Mouse (Mus musculus): ENCODE data around the gene Phb2.
"Not testable (repeated sequence)": the region's sequence is repeated elsewhere in the genome, so short reads cannot be mapped to it uniquely, and the experiment has no call there.

Phb2 gene

DNA sequence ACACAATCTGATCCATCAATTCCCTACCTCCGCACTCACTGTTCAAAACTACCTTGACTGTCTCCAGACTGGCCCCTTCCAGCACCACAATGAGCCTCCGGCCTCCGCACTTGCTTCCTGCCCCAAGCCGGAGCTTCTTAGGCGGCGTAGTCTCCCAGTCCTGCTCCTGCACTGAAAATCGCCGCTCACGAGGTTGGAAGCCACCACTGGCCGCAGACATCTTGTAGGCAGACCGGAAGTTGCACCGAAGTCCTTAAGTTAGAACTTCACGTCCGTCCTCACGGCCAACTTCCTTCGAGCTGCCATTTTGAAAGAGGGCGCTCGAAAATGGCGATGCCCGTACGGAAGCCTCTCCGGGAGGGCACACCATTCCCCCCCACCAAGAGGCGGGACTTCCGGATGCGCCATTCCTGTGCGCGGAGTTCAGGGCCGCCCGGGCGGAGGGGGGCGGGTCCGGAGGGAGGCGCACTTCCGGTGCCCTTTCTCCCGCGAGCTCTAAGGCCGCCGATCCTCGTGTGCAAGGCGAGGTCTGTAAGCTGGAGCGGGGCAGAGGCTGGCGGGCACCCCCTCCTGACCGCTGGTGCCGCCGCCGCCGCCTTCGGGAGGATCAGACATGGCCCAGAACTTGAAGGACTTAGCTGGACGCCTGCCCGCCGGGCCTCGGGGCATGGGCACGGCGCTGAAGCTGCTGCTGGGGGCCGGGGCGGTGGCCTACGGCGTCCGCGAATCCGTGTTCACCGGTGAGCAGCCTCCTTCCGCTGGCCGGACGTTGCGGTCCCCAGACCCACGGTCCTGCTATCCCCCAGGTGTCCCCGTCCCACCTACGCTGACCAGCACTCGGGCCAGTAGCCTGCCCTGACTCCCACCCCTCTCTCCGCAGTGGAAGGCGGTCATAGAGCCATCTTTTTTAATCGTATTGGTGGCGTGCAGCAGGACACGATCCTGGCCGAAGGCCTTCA is at the start of gene Phb2, which contains the start of gene Emg1:
TSS of gene Phb2 (plus strand) at position 513 of the 959 bp plus-strand sequence.
TSS of gene Emg1 (minus strand) at position 355 of the 959 bp plus-strand sequence.
- peak; percentile 98 for DNase-seq (ENCODE audit: low read depth, low spot score)

DNA sequence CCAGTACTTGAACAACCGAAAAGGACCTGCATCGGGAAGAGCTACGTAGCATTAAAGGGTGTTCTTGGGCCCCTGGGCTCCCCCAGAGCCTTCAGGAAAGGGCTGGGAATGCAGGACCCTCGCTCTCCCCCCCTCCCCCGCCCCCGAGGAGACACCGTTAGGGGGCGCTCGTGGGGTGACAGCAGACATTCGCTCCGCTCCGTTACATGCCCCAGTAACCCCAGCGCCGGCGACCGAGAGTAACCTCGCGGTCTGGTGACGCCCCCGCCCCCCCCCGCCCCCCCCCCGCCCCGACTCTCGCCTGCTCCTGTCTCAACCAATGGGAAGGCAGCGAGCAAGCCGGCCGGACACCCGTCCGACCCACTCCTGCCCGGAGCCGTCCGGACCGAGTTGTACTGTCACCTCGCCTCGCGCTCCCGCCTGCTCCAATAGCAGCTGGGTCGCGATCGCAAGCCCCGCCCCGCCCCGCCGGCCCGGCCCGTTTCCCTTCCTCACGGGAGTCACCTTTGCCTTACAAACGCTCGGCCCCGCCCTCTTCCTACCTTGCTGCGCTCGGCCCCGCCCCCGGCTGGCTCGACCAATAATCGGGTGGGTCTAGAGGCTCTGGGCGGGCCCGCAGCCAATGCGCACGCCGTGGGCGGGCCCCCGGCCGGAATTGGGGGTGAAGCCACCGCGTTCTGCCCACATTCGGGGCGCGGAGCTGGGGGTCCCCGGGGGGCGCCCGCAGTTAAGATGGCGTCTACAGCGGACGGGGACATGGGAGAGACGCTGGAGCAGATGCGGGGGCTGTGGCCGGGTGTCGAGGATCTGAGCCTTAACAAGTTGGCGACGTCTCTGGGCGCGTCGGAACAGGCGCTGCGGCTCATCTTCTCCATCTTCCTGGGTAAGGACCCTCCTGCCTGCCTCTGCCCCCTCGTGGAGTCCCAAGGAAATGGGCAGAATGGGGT is 49.4 kb upstream of the Phb2 start, which contains the start of gene Lpcat3:
TSS of gene Lpcat3 (plus strand) at position 551 of the 947 bp plus-strand sequence.
- DNase-seq (ENCODE audit: low read depth, low spot score), result peak; percentile 94

DNA sequence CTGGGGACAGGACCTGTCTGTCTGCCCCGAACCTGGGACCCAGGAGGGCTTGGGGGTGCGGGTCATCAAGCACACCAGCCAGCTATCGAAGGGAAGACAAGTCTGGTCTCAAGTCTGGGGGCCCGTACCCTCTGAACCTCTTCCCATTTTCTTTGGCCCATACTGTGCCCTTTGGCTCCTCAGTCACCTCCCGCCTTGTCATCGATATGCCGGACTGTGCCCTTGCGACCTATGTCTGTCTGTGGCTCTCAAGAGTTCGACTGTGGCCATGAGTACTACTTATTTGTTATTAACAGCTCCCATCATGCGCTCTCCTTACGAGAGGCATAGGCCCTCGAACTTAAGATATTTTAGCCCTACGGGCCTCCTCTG is 48.7 kb upstream of the Phb2 start:
- DNase-seq (ENCODE audit: low read depth, low spot score), result no peak

DNA sequence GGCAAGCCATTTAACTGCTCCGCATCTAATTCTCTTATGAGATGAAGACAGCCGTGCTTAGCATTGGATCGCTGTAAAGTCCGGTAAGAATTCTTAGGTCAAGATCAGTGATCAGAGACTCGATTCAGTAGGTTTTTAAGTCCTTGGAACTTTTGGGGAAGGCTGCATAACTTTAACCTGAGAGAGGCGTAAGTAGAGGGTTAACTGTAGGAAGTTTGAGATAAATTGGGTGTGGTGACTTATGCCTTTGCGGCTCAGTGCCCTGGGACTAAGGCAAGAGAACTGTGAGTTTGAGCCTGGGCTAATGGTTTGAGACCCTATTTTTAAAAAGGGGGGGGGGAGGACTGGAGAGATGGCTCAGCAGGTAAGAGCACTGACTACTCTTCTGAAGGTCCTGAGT is 47.9 kb upstream of the Phb2 start:
- no peak for DNase-seq (ENCODE audit: low read depth, low spot score)

DNA sequence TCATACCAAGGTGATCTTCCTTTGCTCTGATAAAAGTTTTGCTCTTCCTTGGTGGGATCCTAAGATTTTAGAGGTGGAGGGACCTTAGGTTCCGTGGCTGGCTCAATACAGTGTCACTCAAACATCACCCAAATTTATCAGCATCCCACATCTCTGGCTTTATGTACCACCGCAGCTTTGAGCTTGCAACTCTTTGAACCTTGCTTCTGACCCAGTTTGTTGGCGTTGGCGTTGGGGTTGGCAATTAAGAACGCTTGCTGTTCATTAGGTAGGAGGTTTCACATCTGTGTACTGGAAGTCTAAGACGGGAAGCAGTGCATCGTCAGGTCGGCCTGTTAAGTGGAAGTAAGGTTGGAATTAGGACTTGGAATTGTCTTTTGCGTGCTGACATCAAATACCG is 47.1 kb upstream of the Phb2 start:
- no peak for DNase-seq (ENCODE audit: low read depth, low spot score)

DNA sequence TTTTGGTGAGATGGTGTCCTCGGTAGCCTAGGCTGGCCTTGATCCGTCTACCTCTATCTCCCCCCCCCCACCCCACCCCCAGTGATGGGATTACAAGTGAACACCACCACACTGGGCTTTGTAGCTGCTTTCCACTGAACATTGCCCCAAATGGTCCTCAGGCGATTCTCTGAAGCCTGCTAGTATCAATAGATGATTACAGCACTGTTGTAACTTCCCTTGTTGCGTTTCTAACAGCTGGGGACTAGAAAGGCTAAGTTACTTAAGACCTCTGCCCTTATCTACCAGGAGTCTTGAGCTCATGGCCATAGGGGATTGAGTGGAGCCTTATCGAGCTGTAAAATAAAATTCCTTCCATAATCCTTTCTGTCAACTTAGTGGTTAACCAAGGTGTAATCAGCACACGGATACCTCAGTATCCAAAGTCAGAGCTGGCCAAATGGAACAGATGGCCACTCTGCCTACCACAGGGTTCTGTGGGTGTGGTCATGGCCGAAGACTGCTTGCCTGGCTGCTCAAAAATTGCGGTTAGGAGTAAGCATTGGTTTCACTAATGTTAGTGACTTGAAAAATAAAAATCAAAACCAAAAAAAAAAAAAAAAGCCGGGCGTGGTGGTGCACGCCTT is 42.8 kb upstream of the Phb2 start:
- DNase-seq (ENCODE audit: low read depth, low spot score), result no peak

DNA sequence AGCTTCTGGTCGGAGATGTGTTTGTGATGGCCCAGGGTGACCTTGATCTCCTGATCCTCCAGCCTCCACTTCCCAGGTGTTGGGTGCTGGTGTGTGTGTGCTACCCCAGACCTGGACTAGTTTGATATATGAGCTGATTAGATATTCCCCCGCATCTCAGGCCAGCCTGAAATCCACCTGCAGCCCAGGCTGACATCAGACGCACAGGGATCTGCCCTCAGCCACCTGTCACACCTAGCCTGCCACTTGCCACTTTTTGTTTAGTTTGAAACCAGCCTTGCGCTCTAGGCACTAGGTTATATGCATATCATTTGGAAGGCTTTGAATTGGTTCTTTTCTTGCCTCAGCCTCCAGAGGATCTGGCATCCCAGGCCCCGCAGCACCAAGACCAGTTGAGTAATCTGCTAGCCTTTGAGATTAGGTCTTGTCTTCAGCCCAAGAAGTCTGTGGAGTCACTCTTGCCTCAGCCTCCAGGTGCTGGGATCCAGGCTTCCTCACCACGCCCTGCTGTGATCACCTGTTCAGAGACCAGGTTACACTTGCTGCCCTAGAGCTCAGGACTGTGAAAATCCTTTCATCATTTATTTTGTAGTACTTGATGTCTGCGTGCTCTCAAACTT is 41.7 kb upstream of the Phb2 start:
- DNase-seq (ENCODE audit: low read depth, low spot score), result no peak

DNA sequence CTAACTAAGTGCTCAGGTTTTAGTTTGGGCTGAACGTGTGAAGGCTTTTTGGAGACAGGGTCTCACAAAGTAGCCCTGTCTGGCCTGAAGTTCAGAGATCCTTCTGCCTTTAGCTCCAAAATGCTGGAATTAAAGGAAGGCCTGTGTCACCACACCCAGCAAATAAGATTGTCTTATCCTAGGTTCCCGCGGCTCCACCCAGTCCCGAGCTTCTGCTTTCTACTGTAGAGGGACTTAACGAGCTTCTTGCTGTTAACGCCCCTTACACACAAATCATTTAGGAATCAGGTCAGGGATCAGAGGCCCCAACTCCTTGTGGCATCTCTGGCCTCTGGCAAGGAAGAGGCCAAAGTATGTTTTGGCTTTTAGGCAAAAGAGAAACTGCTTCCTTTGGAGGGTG is 40.0 kb upstream of the Phb2 start:
- no peak for DNase-seq (ENCODE audit: low read depth, low spot score)

DNA sequence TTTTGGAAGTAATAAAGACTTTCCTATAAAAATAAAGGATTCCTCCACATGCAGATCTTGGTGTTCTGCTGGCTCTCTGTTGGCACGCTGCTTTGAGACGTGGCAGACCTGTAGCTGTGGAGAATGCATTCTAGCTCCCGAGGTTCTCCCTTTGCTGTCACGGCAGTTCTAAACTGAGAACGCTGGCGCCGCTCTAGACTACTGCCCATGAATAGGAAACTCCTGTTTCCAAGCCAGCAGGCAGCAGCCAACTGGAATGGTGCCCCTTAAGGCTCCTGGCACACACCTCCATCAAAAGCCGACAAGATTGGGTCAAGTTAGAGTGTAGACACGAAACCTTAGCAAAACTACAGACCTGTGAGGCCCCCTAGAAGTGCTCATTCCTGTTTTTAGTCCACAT is 38.5 kb upstream of the Phb2 start:
- DNase-seq (ENCODE audit: low read depth, low spot score), result no peak

DNA sequence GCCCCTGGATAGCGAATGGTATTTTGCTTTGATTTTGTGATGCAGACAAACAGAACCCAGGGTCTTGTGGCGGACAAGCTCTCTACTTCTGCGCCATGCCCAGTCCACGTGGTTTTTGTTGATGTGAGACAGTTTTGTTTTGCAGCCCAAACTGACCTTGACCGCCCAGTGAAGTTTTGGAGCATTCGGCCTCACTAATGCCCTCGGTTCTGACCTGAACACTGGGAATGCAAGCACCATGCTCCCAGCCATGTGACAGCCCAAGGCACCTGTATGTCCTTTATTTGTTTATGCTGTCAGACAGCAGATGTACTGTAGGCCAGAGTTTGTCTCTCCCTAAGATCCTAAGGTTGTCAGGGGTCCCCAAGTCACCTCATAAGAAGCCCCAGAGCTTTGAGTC is 37.5 kb upstream of the Phb2 start:
- DNase-seq (ENCODE audit: low read depth, low spot score), result no peak

DNA sequence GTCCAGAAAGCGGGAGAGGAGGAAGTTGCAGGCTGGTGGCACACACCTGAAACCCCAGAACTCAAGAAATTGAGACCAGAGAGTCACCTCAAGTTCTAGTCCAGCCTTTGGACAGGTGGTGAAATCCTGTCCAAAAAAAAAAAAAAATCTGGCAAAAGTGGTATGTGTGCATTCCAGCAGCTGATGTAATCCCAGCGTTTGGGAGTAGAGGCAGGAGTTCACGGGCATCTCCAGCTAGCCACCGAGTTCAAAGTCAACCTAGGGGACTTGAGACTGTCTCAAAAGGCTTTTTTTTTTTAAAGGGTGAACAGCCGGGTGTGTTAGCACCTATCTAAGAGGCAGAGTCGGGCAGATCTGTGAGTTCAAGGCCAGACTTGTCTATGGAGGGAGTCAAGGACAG is 36.0 kb upstream of the Phb2 start:
- DNase-seq (ENCODE audit: low read depth, low spot score), result no peak

DNA sequence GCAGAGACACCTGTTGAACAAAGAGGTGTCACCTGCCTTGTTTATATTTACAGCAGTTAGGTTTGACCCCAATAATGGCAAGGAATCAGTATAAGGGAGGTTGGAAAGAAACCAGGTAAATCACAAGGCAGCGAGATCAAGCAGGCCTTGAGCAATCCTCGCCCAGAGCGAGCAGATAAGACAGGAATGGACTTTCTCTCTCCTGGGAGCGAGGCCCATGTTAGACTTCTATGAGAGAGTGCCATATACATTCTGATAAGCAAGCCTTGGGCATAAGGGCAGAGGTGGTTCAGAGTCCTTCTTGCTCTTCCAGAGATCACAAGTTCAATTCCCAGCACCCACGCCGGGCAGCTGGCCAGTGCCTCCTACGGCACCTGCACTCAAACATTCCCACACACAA is 33.4 kb upstream of the Phb2 start:
- no peak for DNase-seq (ENCODE audit: low read depth, low spot score)

DNA sequence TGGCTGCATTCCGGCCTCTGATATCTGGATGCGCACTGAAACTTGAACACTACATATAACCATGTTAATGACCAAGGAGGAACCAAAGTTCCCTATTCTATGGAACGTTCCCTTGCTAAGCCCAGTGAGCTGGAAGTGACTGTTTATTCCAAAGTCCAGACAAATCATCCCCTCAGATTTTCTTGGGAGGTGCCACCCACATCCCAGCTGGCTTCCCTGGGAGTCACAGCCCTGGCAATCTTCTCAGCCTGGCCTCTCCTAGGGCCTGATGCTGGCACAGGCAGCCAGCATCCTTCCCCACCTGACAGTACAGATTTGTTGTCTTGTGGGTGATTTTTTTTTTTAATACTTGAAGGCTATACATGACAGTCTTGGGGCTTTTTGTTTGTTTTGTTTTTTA is 32.6 kb upstream of the Phb2 start:
- DNase-seq (ENCODE audit: low read depth, low spot score), result no peak

DNA sequence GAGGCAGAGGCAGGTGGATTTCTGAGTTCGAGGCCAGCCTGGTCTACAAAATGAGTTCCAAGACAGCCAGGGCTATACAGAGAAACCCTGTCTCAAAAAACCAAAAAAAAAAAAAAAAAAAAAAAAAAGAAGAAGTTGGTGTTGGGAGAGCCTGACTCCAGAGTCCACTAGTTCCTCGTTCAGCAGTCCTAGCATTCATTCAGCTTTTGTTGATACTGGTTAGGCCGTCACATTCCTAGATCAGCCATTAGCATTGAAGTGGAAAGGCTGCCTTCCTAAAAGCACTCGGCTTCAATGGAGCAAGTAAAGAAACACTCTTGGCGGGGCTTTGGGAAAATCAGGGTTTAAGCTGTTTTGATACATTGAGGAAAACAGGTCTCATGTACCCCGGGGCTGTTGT is 29.8 kb upstream of the Phb2 start:
- not testable (repeated sequence) for DNase-seq (ENCODE audit: low read depth, low spot score)

DNA sequence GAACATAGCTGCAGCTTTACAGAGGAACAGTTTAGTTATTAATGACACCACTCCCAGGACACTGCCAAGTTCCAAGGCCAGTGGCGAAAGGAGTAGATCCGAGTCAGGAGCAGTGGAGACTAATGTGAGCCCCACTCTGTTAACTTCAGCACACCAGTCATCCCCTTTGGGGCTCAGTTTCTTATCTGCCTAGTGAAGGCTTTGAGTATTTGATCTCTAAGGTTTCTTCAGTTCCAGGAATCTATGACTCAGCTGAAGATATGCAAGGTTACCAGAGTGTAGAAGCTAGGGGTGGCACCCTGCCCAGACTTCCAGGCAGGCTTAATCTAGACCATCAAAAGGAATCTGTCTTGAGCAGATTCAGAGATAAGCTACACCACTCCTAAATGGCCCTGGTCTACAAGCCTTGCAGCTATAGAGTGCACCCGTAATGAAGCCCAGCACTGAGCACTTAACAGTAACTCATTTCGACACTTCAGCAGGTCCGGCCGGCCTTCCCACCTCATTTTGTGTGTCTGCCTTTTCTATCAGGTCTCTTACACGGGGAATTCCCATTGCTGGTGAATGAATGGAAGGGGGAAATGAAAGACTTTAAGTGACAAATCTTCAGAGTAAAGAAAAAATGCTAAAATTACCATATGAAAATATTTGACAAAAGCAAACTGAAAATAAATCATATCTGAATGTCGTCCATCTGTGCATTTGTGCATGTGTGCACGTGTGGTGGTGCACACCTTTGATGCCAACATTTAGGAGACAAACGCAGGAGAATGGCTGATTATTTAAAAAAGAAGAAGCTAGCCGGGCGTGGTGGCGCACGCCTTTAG is 28.3 kb upstream of the Phb2 start:
- no peak for DNase-seq (ENCODE audit: low read depth, low spot score)

DNA sequence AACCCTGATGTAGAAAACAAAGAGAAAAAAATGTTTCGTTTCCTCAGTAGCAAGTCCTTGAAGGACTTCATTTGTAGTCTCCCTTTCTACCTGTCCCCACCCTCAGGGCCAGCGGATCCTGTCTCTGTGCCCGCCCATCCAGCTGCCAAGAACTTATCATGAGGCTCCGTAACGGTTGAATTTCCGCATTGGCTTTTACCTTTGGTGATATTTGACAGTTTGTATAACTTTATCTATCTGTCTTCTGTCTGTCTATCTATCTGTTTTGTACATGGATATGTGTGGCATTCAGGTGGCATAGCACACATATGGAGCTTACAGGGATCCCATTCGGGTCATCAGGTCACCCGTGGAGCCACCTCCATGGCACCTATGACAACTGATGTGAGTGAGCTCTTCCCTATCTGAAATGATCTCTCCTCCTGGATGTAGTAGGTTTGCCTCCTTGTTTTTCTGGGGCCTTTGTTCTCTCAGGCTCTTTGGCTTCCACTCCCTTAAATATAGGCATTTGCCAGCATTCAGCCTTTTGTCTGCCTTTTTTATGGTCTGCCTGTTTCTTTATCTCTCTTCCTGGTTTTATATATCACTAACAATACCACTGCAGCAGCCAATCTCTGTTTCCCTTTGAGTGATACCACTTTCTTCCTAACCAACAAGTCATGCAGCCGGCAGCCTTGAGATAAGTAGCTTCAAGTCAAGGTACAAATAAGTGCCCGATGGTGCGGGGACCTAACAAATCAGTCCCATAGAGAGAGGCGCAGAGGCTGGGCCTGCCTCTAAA is 26.3 kb upstream of the Phb2 start:
- DNase-seq (ENCODE audit: low read depth, low spot score), result no peak

DNA sequence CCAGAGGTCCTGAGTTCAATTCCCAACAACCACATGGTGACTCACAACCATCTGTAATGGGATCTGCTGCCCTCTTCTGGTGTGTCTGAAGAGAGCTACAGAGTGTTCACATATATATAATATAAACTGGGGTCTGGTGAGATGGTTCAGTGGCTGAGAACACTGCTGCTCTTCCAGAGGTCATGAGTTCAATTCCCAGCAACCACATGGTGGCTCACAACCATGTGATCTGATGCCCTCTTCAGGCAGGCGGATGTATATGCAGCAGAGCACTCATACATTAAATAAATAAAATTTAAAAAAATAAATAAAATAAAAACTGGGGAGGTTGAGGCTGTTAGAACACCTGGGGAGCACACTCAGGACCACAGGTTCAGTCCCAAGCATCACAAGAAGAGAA is 25.5 kb upstream of the Phb2 start:
- not testable (repeated sequence) for DNase-seq (ENCODE audit: low read depth, low spot score)

DNA sequence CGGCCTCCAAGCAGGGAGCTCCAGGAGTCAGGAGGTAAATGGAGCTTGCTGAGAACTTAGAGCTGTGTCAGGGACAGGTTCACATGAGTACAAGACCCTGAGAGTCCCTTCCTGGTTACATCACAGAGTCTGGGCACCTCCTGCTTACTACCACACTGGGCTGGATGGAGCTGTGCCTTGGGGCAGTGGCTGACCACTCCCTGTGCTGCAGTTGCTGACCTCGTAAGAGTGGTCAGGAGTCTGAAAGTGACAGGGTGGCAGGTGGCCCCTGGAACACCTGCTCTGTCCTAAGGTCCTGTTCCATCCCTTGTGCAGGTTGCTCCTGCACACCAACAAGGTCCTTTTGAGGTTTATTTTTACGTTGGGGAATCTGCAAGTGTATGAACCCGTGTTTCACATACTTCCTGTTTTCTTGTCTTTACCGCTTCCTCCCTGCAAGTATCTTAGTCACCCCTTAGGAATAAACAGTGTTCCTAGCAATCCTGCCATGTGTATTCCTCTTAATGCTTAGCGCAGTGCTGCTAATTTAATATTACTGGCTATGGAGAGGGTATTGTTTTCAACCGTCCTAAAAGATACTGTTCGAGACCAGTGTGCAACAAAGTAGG is 23.9 kb upstream of the Phb2 start:
- no peak for DNase-seq (ENCODE audit: low read depth, low spot score)

DNA sequence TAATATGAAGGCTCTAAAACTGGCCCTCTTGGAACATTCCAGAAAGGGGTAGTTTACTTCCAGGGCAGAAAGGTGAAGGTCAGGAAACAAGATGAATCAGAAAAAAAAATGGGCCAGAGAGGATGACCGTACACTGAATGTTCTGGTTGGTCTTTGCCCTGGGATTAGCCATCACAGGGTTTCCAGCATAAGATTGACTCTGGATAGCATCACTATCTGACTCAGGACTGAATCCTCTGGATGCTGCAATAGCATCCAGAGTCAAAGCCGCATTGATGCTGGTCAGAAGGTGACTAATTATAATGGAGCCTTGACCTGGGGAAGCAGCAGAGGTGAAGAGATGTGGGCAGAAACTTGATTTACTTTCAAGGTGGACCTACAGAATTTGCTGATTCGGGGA is 23.1 kb upstream of the Phb2 start:
- DNase-seq (ENCODE audit: low read depth, low spot score), result no peak
